Mouse (Mus musculus): ENCODE measurements at regions not wholly inside any gene's neighbourhood (a gene's known extent, or its start where the extent isn't known, plus 50 kb on each side); places are given as distances from the start of the nearest gene placed in this dataset.

DNA sequence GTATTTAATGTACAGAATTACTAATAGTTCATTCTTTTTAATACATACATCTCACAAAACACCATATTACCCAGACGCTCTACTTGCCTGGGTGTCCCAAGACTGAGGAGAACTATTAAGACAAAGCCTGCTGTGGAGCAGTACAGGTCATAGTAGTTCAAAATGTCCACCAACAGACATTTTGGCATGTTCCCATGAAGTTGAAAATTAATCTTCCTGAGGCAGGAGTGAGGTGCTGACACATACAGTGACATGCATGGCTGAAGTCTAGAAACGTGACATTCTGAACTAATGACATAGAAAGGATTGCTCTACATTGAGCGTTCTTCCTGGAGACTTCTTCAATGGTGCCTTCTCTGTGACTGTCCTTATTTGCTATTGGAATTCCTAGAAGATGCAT is 264.6 kb upstream of the Rbfox1 start:
- H3K27me3 ChIP-seq (ENCODE audit: insufficient read depth, low read length), result no peaks in the 10 kb centered on the region
- H3K4me3 ChIP-seq (ENCODE audit: low read depth, low read length), result no peak overlapping the region
- TF ChIP-seq GATA2 (IDR thresholded peaks at IDR 0.05; ENCODE audit: borderline replicate concordance, low read depth, low read length), result no peak
- no peak for TF ChIP-seq TAL1 (conservative IDR thresholded peaks at IDR 0.05; ENCODE audit: low read depth, low read length)
- no peak for TF ChIP-seq CTCF (IDR thresholded peaks at IDR 0.05; ENCODE audit: low read depth, low read length)
- TF ChIP-seq POLR2AphosphoS5 (IDR thresholded peaks at IDR 0.05; ENCODE audit: insufficient replicate concordance, low read depth, low read length), result no peak
- no peak for TF ChIP-seq GATA1 (IDR thresholded peaks at IDR 0.05; ENCODE audit: borderline replicate concordance, low read length)
- ATAC-seq (ENCODE audit: extremely low read depth, insufficient number of reproducible peaks, low FRiP score, poor library complexity, severe bottlenecking), result no peak
- peaks cover 10% of the 10 kb centered on the region for H3K9me3 ChIP-seq (replicated peaks)
- DNase-seq (ENCODE audit: low spot score), result no peak
- H3K4me1 ChIP-seq (ENCODE audit: insufficient read depth, low read depth, low read length), result no peaks in the 10 kb centered on the region
- no peaks in the 10 kb centered on the region for H3K36me3 ChIP-seq (replicated peaks)

DNA sequence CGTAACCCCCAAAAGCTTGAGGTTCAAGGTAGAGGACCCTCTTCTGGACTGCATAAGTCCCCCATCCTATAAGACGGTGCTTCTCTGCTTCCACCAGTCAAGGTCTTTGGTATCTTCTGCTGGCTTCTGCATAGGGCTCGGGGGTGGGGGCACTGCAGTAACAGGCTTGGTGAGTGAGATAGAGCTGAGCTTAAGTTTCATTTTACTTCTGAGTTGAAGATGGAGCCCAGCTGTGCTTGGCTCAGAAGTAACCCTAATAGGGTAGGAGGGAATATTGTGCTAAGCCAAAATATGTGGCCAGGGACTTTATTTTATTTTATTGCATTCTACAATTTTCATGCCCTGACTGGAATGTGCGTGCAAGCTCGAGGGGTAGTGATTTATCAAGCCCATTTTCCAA is 268.8 kb upstream of the Rbfox1 start:
- DNase-seq (ENCODE audit: low spot score) (no peak), ATAC-seq (ENCODE audit: extremely low read depth, insufficient number of reproducible peaks, low FRiP score, poor library complexity, severe bottlenecking) (no peak)
- H3K4me3 ChIP-seq (ENCODE audit: low read depth, low read length), result no peak overlapping the region
- TF ChIP-seq TAL1 (conservative IDR thresholded peaks at IDR 0.05; ENCODE audit: low read depth, low read length), result no peak
- no peak for TF ChIP-seq GATA2 (IDR thresholded peaks at IDR 0.05; ENCODE audit: borderline replicate concordance, low read depth, low read length)
- no peak for TF ChIP-seq GATA1 (IDR thresholded peaks at IDR 0.05; ENCODE audit: borderline replicate concordance, low read length)
- TF ChIP-seq POLR2AphosphoS5 (IDR thresholded peaks at IDR 0.05; ENCODE audit: insufficient replicate concordance, low read depth, low read length), result no peak
- TF ChIP-seq CTCF (IDR thresholded peaks at IDR 0.05; ENCODE audit: low read depth, low read length), result no peak
- no peaks in the 10 kb centered on the region for H3K4me1 ChIP-seq (ENCODE audit: insufficient read depth, low read depth, low read length)
- H3K36me3 ChIP-seq (replicated peaks), result no peaks in the 10 kb centered on the region
- peaks cover 14% of the 10 kb centered on the region for H3K9me3 ChIP-seq (replicated peaks)
- no peaks in the 10 kb centered on the region for H3K27me3 ChIP-seq (ENCODE audit: insufficient read depth, low read length)

DNA sequence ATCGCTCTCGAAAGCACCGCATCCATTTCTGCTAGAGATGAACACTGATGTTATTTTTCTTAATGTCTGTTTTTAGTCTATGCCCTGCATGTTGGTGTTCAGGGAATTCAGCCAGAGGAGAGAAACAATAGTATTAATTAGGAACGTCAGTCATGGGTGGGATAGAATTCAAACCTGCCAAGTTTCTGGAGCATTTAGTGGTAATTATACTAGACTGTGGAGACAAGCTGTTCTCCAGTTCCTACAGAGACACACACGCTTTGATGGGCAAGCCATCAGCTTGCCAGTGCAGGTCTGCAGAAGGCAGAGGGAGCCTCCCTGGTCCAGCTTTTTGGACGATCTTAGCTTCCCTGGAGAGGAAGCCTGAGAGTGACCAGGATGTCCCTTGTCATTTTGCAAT is 289.8 kb upstream of the Rbfox1 start:
- TF ChIP-seq TAL1 (conservative IDR thresholded peaks at IDR 0.05; ENCODE audit: low read depth, low read length), result no peak
- no peak for TF ChIP-seq CTCF (IDR thresholded peaks at IDR 0.05; ENCODE audit: low read depth, low read length)
- no peak for TF ChIP-seq GATA2 (IDR thresholded peaks at IDR 0.05; ENCODE audit: borderline replicate concordance, low read depth, low read length)
- ATAC-seq (ENCODE audit: extremely low read depth, insufficient number of reproducible peaks, low FRiP score, poor library complexity, severe bottlenecking) (no peak), DNase-seq (ENCODE audit: low spot score) (no peak)
- Histone ChIP-seq H3K9me3 (replicated peaks) (peaks cover 27% of the 10 kb centered on the region), H3K36me3 (replicated peaks) (no peaks in the 10 kb centered on the region), H3K4me3 (ENCODE audit: low read depth, low read length) (no peak overlapping the region), H3K4me1 (ENCODE audit: insufficient read depth, low read depth, low read length) (no peaks in the 10 kb centered on the region), H3K27me3 (ENCODE audit: insufficient read depth, low read length) (no peaks in the 10 kb centered on the region)

DNA sequence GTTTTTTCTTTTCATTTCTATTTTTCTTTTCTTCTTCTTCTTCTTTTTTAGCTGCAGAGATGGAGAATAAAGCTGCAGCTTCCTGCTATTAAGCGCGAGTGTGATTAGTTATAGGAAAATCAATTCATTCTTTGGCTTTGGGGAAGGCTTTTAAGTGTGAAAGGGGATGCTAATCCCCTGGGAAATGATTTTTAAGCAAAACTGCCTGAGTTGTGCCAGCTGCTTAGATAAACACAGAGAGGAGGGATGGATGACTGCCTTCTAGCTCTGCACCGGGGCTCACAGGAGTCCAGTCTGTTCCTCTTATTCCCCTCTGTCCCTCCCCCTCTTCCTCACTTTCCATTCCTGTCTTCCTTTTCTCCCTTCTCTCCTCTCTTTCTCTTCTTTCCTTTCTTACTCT is 306.8 kb upstream of the Rbfox1 start:
- Histone ChIP-seq H3K4me3 (ENCODE audit: low read depth, low read length) (no peak overlapping the region), H3K36me3 (replicated peaks) (no peaks in the 10 kb centered on the region), H3K4me1 (ENCODE audit: insufficient read depth, low read depth, low read length) (no peaks in the 10 kb centered on the region), H3K27me3 (ENCODE audit: insufficient read depth, low read length) (no peaks in the 10 kb centered on the region), H3K9me3 (replicated peaks) (peaks cover 46% of the 10 kb centered on the region)
- DNase-seq (ENCODE audit: low spot score), result no peak
- TF ChIP-seq GATA2 (IDR thresholded peaks at IDR 0.05; ENCODE audit: borderline replicate concordance, low read depth, low read length) (no peak), CTCF (IDR thresholded peaks at IDR 0.05; ENCODE audit: low read depth, low read length) (no peak), TAL1 (conservative IDR thresholded peaks at IDR 0.05; ENCODE audit: low read depth, low read length) (no peak), GATA1 (IDR thresholded peaks at IDR 0.05; ENCODE audit: borderline replicate concordance, low read length) (no peak), POLR2AphosphoS5 (IDR thresholded peaks at IDR 0.05; ENCODE audit: insufficient replicate concordance, low read depth, low read length) (no peak)
- no peak for ATAC-seq (ENCODE audit: extremely low read depth, insufficient number of reproducible peaks, low FRiP score, poor library complexity, severe bottlenecking)

DNA sequence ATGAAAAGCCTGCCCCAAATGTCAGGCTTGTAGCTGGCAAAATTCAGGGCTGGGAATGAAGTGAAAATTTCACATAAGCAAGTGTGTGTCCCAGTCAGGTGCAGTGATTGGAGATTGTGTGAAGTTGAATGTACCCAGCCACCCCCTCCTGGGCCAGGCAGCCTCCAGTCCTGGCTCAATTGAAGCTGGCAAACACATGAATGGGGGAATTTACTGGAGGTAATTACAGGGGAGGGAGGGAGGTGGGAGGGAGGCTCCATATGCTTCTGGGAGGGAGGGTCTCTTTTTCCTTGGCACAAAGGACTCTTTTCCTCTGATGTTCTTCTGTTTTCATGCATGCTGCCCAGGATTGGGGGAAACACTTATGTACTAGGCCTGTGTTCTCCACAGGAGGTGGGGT is 312.4 kb upstream of the Rbfox1 start:
- no peak for TF ChIP-seq TAL1 (conservative IDR thresholded peaks at IDR 0.05; ENCODE audit: low read depth, low read length)
- TF ChIP-seq POLR2AphosphoS5 (IDR thresholded peaks at IDR 0.05; ENCODE audit: insufficient replicate concordance, low read depth, low read length), result no peak
- no peak for TF ChIP-seq CTCF (IDR thresholded peaks at IDR 0.05; ENCODE audit: low read depth, low read length)
- TF ChIP-seq GATA1 (IDR thresholded peaks at IDR 0.05; ENCODE audit: borderline replicate concordance, low read length), result no peak
- no peak for TF ChIP-seq GATA2 (IDR thresholded peaks at IDR 0.05; ENCODE audit: borderline replicate concordance, low read depth, low read length)
- no peak for ATAC-seq (ENCODE audit: extremely low read depth, insufficient number of reproducible peaks, low FRiP score, poor library complexity, severe bottlenecking)
- Histone ChIP-seq H3K9me3 (replicated peaks) (peaks cover 64% of the 10 kb centered on the region), H3K4me3 (ENCODE audit: low read depth, low read length) (no peak overlapping the region), H3K36me3 (replicated peaks) (no peaks in the 10 kb centered on the region), H3K27me3 (ENCODE audit: insufficient read depth, low read length) (no peaks in the 10 kb centered on the region), H3K4me1 (ENCODE audit: insufficient read depth, low read depth, low read length) (no peaks in the 10 kb centered on the region)
- no peak for DNase-seq (ENCODE audit: low spot score)

DNA sequence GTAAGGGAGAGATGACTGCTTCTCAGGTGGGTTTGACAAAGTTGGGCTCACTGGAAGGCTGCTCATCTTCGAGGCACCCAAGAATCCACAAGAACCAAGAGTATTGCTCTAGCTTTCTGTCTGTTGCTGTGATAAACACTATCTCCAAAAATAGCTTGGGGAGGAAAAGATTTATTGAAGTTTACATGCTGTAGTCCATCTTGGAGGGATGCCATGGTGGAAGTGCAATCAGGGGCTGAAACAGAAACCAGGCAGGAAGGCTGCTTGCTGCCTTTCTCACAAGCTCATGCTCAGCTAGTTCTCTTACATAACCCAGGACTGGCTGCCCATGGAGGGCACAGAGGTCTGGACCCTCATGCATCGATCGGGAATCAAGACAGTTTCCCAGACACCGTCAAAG is 314.5 kb upstream of the Rbfox1 start:
- Histone ChIP-seq H3K36me3 (replicated peaks) (no peaks in the 10 kb centered on the region), H3K27me3 (ENCODE audit: insufficient read depth, low read length) (no peaks in the 10 kb centered on the region), H3K4me3 (ENCODE audit: low read depth, low read length) (no peak overlapping the region), H3K4me1 (ENCODE audit: insufficient read depth, low read depth, low read length) (no peaks in the 10 kb centered on the region), H3K9me3 (replicated peaks) (peaks cover 58% of the 10 kb centered on the region)
- ATAC-seq (ENCODE audit: extremely low read depth, insufficient number of reproducible peaks, low FRiP score, poor library complexity, severe bottlenecking) (no peak), DNase-seq (ENCODE audit: low spot score) (no peak)
- no peak for TF ChIP-seq GATA1 (IDR thresholded peaks at IDR 0.05; ENCODE audit: borderline replicate concordance, low read length)
- no peak for TF ChIP-seq GATA2 (IDR thresholded peaks at IDR 0.05; ENCODE audit: borderline replicate concordance, low read depth, low read length)
- TF ChIP-seq CTCF (IDR thresholded peaks at IDR 0.05; ENCODE audit: low read depth, low read length), result no peak
- no peak for TF ChIP-seq POLR2AphosphoS5 (IDR thresholded peaks at IDR 0.05; ENCODE audit: insufficient replicate concordance, low read depth, low read length)
- TF ChIP-seq TAL1 (conservative IDR thresholded peaks at IDR 0.05; ENCODE audit: low read depth, low read length), result no peak

DNA sequence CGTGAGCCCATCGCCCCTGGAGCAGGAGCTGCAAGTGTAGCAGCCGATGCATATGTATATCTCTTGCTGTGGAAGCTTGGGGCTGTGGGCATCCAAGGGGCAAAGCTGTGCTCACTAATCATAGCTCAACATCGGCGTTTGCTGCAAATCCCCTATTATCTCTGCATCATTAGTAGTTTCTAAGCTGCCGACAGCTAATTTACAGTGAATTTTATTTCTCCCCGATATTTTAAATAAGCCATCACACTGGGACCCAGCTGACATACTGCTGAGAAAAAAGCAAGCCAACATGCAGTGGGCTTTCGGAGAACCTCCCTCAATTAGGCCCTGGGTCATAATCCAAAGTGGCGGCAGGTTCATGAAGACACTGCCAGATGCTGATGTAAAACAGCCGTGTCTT is 313.3 kb upstream of the Eef2kmt start:
- Histone ChIP-seq H3K36me3 (replicated peaks) (no peaks in the 10 kb centered on the region), H3K4me3 (ENCODE audit: low read depth, low read length) (no peak overlapping the region), H3K27me3 (ENCODE audit: insufficient read depth, low read length) (no peaks in the 10 kb centered on the region), H3K4me1 (ENCODE audit: insufficient read depth, low read depth, low read length) (no peaks in the 10 kb centered on the region), H3K9me3 (replicated peaks) (peaks cover 61% of the 10 kb centered on the region)
- no peak for ATAC-seq (ENCODE audit: extremely low read depth, insufficient number of reproducible peaks, low FRiP score, poor library complexity, severe bottlenecking)
- no peak for DNase-seq (ENCODE audit: low spot score)
- no peak for TF ChIP-seq POLR2AphosphoS5 (IDR thresholded peaks at IDR 0.05; ENCODE audit: insufficient replicate concordance, low read depth, low read length)
- TF ChIP-seq GATA1 (IDR thresholded peaks at IDR 0.05; ENCODE audit: borderline replicate concordance, low read length), result no peak
- no peak for TF ChIP-seq TAL1 (conservative IDR thresholded peaks at IDR 0.05; ENCODE audit: low read depth, low read length)

All from G1E (cell line).